Mouse (Mus musculus): Measurements from ENCODE around the gene Pcsk1n.

- TF ChIP-seq CTCF (IDR thresholded peaks at IDR 0.05; ENCODE audit: control insufficient read depth, insufficient read depth, insufficient replicate concordance, low read depth, low read length), result no peak
- no peak for TF ChIP-seq POLR2A (IDR thresholded peaks at IDR 0.05; ENCODE audit: control insufficient read depth, low read depth, low read length)
These were observed 46.5 kb downstream of the Pcsk1n start for GRCm38 (mm10) chrX:7966161-7966560.
